Mouse (Mus musculus) left cerebral cortex, postnatal 10 days (tissue): ENCODE data around the gene Gm5930. TPM values are rescaled to one million over a fixed set of nuclear protein-coding genes. Genes with fewer than 3 reads are reported as not detected.
"Not testable (repeated sequence)": the region's sequence is repeated elsewhere in the genome, so short reads cannot be mapped to it uniquely, and the experiment has no call there.

Experiments used
- DNase-seq, 2 experiments: peaks; one replicate each; pipeline ENCODE4 v3.0.0; 2021 to 2022; ENCODE audit warnings: low spot score in 2 of 2, mixed read lengths in 1 of 2; ENCODE audit errors: extremely low spot score in 1 of 2
- intact Hi-C: fragments of 180-260 bp; cut with DNase I; formaldehyde crosslinking; loops from one replicate; pipeline ENCODE4 v1.15.1; 2025
- total RNA-seq, 2 experiments: library from RNA; stranded (reverse); gene quantifications; 2 replicates each; pipeline ENCODE4 v1.2.3; 2021

Gm5930 gene
- not detected for total RNA-seq

GRCm38 (mm10) chr14:44338484-44338883, at the start of gene Gm5930:
Gene Gm5930 (minus strand): TSS chr14:44338584.
- intact Hi-C loops, DNase-seq: not testable (repeated sequence)

- DNase-seq, intact Hi-C loops: not testable (repeated sequence)
Measured at GRCm38 (mm10) chr14:44384233-44384632, 45.8 kb upstream of the Gm5930 start.

DNA sequence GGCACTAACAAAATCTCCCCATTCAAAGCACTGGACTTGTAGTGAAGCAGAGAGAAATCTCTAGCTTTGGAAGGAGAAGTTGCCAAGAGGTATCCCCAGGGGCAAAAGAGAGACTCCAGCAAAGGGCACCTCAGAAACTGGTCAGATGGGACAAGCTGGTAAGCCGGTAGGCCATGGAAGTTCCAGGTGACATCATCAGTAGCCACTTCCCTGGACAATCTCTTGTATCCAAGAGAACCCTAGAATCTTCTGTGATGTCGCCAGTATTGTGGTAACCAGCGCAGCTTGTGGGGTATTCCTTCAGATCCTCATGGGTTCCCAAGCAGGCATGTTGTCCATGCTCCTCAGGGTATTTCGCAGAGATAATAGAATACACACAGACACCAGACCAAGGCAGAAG, 26.7 kb upstream of the Gm5930 start, which contains the start of gene Gm8229:
Gene Gm8229 (plus strand): TSS at position 301 of the 400 bp plus-strand sequence.
- intact Hi-C loops, DNase-seq: not testable (repeated sequence)

DNA sequence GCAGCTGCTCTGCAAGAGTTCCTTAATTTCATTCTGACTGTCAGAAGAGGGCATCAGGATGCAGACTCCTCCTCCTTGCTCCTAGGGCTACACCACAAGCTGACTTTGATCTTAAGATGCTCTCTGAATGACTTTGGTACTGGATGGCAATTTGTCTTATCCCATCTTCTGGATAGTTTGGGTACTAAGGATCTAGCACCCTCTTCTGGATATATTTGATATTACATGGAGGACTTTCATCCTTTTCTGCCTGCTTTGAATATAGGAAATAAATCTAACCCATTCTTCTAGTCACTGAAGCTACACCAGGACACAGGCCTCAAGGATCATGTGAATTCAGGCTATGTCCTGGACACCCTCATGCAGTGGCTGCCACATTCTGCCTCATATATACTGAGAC, 23.9 kb upstream of the Gm5930 start:
- DNase-seq: not testable (repeated sequence)

DNA sequence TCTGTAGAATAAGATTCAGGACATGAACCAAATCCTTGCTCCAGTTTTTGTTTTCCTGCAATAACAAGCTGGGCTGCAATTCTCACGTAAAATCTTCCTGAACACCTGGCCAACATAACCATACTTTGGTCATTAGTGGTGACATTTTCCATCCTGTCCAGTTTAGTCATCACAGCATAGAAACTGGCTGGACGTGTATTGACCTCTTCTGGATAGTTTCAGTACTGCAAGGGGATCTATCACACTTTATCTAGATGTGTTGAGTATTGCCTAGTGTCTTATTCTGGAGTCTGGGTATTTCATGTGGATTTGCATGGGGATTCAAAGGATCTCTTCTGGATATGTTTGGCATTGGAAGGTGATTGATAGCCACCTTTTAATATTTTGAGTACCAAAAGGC, 23.0 kb upstream of the Gm5930 start:
- DNase-seq, intact Hi-C loops: not testable (repeated sequence)

More for the DNA sequence above, 23.9 kb upstream of the Gm5930 start:
- intact Hi-C loops: not testable (repeated sequence)

DNA sequence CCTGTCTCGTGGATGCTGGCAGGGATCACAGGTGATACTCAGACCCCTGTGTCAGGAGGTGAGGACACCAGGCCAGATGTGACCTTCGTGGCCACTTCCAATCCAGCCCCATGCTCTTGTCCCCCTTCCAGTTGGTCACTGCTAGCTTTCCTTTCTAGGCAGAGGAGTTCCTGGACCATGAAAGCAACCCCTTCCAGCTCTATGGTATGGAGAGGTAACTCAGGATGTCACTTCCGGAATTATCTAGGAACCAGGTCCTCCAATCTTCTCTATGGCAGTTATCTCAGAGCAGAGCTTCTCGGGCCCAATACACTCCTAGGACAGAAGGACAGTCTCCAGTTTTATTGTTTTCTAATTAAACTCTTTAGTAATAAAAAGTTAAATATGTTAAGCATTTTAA, 26.3 kb downstream of the Gm5930 start:
- DNase-seq: not testable (repeated sequence)

GRCm38 (mm10) chr14:44285280-44285679, 53.1 kb downstream of the Gm5930 start, which contains the start of gene Gm8220:
Gene Gm8220 (plus strand): TSS chr14:44285580.
- DNase-seq, intact Hi-C loops: not testable (repeated sequence)

More for the DNA sequence above, 26.3 kb downstream of the Gm5930 start:
- intact Hi-C loops: not testable (repeated sequence)

Other genes starting within 250 kb of the Gm5930 start
- gene Ear2, start 235.9 kb downstream of the Gm5930 start, total RNA-seq: not detected
- not detected for gene Gm3327, start 214.7 kb downstream of the Gm5930 start, total RNA-seq
- gene Gm8212, start 140.9 kb downstream of the Gm5930 start, total RNA-seq: not detected
- gene 4930503E14Rik, start 125.3 kb downstream of the Gm5930 start, total RNA-seq: not detected
- gene Gm8220, start 53.0 kb downstream of the Gm5930 start, total RNA-seq: not detected
- not detected for gene Gm8229, start 26.8 kb upstream of the Gm5930 start, total RNA-seq
- not detected for gene Gm3371, start 72.1 kb upstream of the Gm5930 start, total RNA-seq
- gene Gm8232, start 95.1 kb upstream of the Gm5930 start, total RNA-seq: not detected
- gene BC061237, start 153.9 kb upstream of the Gm5930 start, total RNA-seq: not detected
- gene Gm17093, start 179.7 kb upstream of the Gm5930 start, total RNA-seq: not detected
- gene Gm8247, start 244.6 kb upstream of the Gm5930 start, total RNA-seq: not detected